Mouse (Mus musculus) stomach, postnatal 0 days (tissue): ENCODE data around the gene Lef1. TPM values are rescaled to one million over a fixed set of nuclear protein-coding genes. Genes with fewer than 3 reads are reported as not detected.

Experiments
- ATAC-seq: fragments of 200-750 bp; cut with Nextera tagmentation; 2 replicates; pipeline ENCODE4 v1.8.0; 2017; ENCODE audit not compliant: low FRiP score, low TSS enrichment
- DNase-seq: peaks from one replicate; pipeline ENCODE4 v3.0.0-alpha.2; 2016; ENCODE audit warnings: low spot score
- H3K27ac ChIP-seq: fragments of 300-500 bp; sonication (generic); replicated peaks from 2 replicates; pipeline ENCODE4 v1.5.1; 2014; ENCODE audit warnings: mild to moderate bottlenecking, control low read depth
- H3K27me3 ChIP-seq: fragments of 300-500 bp; sonication (generic); 2 replicates; pipeline ENCODE4 v1.6.1; 2014; ENCODE audit warnings: low read length; ENCODE audit not compliant: control insufficient read depth, insufficient read depth
- H3K36me3 ChIP-seq: fragments of 300-500 bp; sonication (generic); 2 replicates; pipeline ENCODE4 v1.6.1; 2014; ENCODE audit warnings: low read length, mixed read lengths; ENCODE audit not compliant: control insufficient read depth, insufficient read depth
- H3K4me1 ChIP-seq: fragments of 300-500 bp; sonication (generic); replicated peaks from 2 replicates; pipeline ENCODE4 v1.6.1; 2014; ENCODE audit warnings: antibody characterized with exemption; ENCODE audit not compliant: control insufficient read depth, insufficient read depth
- H3K4me2 ChIP-seq: fragments of 300-500 bp; sonication (generic); replicated peaks from 2 replicates; pipeline ENCODE4 v1.6.1; 2014; ENCODE audit warnings: low read depth, mild to moderate bottlenecking, control low read depth, moderate library complexity
- H3K4me3 ChIP-seq: fragments of 300-500 bp; sonication (generic); 2 replicates; pipeline ENCODE4 v1.5.1; 2014; ENCODE audit warnings: low read depth, low read length, control low read depth
- H3K9ac ChIP-seq: fragments of 300-500 bp; sonication (generic); 2 replicates; pipeline ENCODE4 v1.6.1; 2014; ENCODE audit warnings: mild to moderate bottlenecking, low read length, control low read depth, mixed read lengths
- H3K9me3 ChIP-seq: fragments of 300-500 bp; sonication (generic); 2 replicates; pipeline ENCODE4 v1.6.1; 2016; ENCODE audit warnings: low read length; ENCODE audit not compliant: control insufficient read depth
- CTCF ChIP-seq: IDR thresholded peaks from 2 replicates; pipeline ENCODE4 v1.5.1; 2016; ENCODE audit warnings: antibody characterized with exemption, low read depth, mild to moderate bottlenecking, moderate library complexity
- EP300 ChIP-seq: optimal IDR thresholded peaks from 2 replicates; pipeline ENCODE3; 2016; ENCODE audit warnings: antibody characterized with exemption
- whole genome bisulfite sequencing: fragments of 180-500 bp; shearing (Covaris S2); extraction: QIAGEN DNeasy Blood & Tissue Kit; methylation state at CpG from one replicate; pipeline ENCODE4 v1.1.7; 2014; 5-methylcytosine and 5-hydroxymethylcytosine counted together
- polyA plus RNA-seq: library from polyadenylated mRNA; unstranded; fragments of >200 nt; fragmentation: Nextera tagmentation; extraction: Ambion mirVana; gene quantifications from 2 replicates; pipeline ENCODE4 v1.2.1, GENCODE M21; 2015

Gene Lef1
- polyA plus RNA-seq, 1 experiment from 2014 or later, result 0.50 TPM

- no peak for DNase-seq
- ATAC-seq, result no peak
- Histone ChIP-seq H3K9ac (no peak overlapping the region), H3K36me3 (no peaks in the 10 kb centered on the region), H3K27ac (no peak overlapping the region), H3K9me3 (no peaks in the 10 kb centered on the region), H3K4me2 (peak overlapping the region; percentile 75; the same call in 1 of the 2 replicates), H3K4me1 (peaks cover 12% of the 10 kb centered on the region), H3K4me3 (peak overlapping the region; percentile 44), H3K27me3 (peaks cover 27% of the 10 kb centered on the region)
- no peak for TF ChIP-seq EP300
- no peak for TF ChIP-seq CTCF
- 2% methylated on average over 13 of the region's 14 CpGs for WGBS
These were observed 593 bp upstream of the Lef1 start for GRCm38 (mm10) chr3:131109686-131110070.

GRCm38 (mm10) chr3:131111151-131111850, 1.0 kb downstream of the Lef1 start:
- DNase-seq (peak; percentile 34), ATAC-seq (no peak; the same call in 1 of the 2 replicates)
- Histone ChIP-seq H3K9me3 (no peaks in the 10 kb centered on the region), H3K4me3 (peak overlapping the region; percentile 44), H3K9ac (peak overlapping the region; percentile 31; the same call in 1 of the 2 replicates), H3K4me2 (peak overlapping the region; percentile 75), H3K4me1 (peaks cover 12% of the 10 kb centered on the region), H3K27ac (no peak overlapping the region), H3K27me3 (peaks cover 25% of the 10 kb centered on the region), H3K36me3 (no peaks in the 10 kb centered on the region)
- 1% methylated on average over 59 of the region's 59 CpGs for WGBS
- TF ChIP-seq CTCF (no peak), EP300 (no peak)

DNA sequence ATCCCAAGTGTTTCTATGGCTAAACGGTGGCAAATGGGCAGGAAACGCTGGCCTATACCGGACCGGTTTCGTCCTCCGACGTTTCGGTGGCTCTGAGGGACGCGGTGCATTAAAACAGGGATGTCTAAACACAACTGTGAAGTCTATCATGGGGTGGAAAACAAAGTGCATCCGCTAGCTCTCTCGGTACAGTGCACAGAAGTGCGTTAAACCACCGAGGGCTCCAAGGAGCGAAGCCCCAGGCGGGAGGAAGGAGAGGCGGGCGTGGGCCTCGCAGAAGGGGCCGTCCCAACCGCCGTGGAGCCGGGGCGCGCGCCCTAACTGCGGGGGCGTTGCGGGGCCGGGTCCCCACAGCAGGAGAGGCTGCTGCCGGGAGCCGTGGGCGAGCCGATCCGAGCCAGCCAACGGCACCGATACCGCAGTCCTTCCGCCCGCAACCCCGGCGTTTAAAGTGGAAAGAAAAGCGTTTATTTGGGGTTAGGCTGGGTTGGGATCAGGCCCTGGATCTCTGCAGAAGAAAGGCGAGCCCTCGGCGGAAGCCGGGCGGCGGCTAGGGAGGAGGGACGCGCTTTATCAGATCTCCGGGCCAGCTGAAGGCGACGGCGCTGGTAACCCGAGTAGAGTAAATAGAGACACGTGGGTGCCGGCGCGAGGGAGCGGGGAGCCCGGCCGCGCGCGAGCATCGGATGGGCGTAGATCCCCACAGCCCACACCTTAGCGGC, 1.7 kb downstream of the Lef1 start:
- Histone ChIP-seq H3K27me3 (peaks cover 21% of the 10 kb centered on the region), H3K36me3 (no peaks in the 10 kb centered on the region), H3K27ac (no peak overlapping the region), H3K4me2 (peak overlapping the region; percentile 75), H3K4me1 (peaks cover 9% of the 10 kb centered on the region), H3K4me3 (peak overlapping the region; percentile 44), H3K9me3 (no peaks in the 10 kb centered on the region), H3K9ac (no peak overlapping the region; the same call in 1 of the 2 replicates)
- DNase-seq (peak; percentile 69), ATAC-seq (peak; percentile 76)
- TF ChIP-seq EP300, result no peak
- TF ChIP-seq CTCF, result no peak
- under 1% methylated on average over 69 of the region's 69 CpGs for WGBS

GRCm38 (mm10) chr3:131112573-131112955, 2.3 kb downstream of the Lef1 start:
- Histone ChIP-seq H3K9ac (no peak overlapping the region), H3K4me1 (peaks cover 9% of the 10 kb centered on the region), H3K27ac (no peak overlapping the region), H3K4me3 (peak overlapping the region; percentile 44), H3K27me3 (peaks cover 18% of the 10 kb centered on the region), H3K36me3 (no peaks in the 10 kb centered on the region), H3K4me2 (peak overlapping the region; percentile 75), H3K9me3 (no peaks in the 10 kb centered on the region)
- TF ChIP-seq EP300, result no peak
- no peak for TF ChIP-seq CTCF
- DNase-seq (no peak), ATAC-seq (no peak)
- 2% methylated on average over 7 of the region's 7 CpGs for WGBS

DNA sequence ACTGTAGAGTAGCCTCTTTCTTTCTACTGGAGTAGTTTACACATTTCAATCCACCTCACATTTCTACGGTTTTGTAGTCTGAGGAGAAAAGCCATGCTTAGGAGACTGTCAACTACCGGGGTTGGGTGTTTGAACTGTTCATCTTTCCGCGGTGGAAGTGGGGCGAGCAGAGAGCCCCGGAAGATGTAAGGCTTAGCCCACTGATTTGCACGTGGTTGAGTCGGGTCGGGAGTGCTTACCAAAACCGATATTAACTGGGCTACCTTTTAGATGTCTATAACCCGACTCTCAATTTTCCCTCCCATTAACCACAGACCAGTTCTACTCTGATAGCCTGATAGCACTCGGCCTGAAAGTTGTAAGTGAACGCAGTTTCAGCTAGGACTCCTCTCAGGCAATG, 2.8 kb downstream of the Lef1 start:
- no peaks in the 10 kb centered on the region for H3K9me3 ChIP-seq
- DNase-seq, result no peak
- 26% methylated on average over 13 of the region's 13 CpGs for WGBS
- no peak overlapping the region for H3K27ac ChIP-seq
- H3K4me1 ChIP-seq, result peaks cover 9% of the 10 kb centered on the region
- TF ChIP-seq CTCF, result no peak
- TF ChIP-seq EP300, result no peak
- no peaks in the 10 kb centered on the region for H3K36me3 ChIP-seq
- H3K4me2 ChIP-seq, result no peak overlapping the region
- H3K4me3 ChIP-seq, result no peak overlapping the region
- ATAC-seq, result no peak
- H3K9ac ChIP-seq, result no peak overlapping the region
- H3K27me3 ChIP-seq, result peaks cover 15% of the 10 kb centered on the region

- Histone ChIP-seq H3K9ac (no peak overlapping the region), H3K4me1 (peaks cover 5% of the 10 kb centered on the region), H3K27me3 (peaks cover 5% of the 10 kb centered on the region; the same call in 1 of the 2 replicates), H3K27ac (no peak overlapping the region), H3K9me3 (no peaks in the 10 kb centered on the region), H3K36me3 (no peaks in the 10 kb centered on the region), H3K4me3 (no peak overlapping the region), H3K4me2 (no peak overlapping the region)
- TF ChIP-seq CTCF (no peak), EP300 (no peak)
- DNase-seq (no peak), ATAC-seq (no peak)
- 88% methylated on average over 13 of the region's 13 CpGs for WGBS
These were observed 5.8 kb downstream of the Lef1 start for GRCm38 (mm10) chr3:131116116-131116515.
